Mouse (Mus musculus) lung, postnatal 36 days (tissue): ENCODE data around the gene Mylk.

Experiments
- DNase-seq: peaks from one replicate; pipeline ENCODE4 v3.0.0; 2022; ENCODE audit warnings: mixed read lengths

Mylk gene

GRCm38 (mm10) chr16:34992854-34993253 is 247.8 kb downstream of the Mylk start:
- DNase-seq = peak; percentile 16

GRCm38 (mm10) chr16:34993694-34994330 is 248.8 kb downstream of the Mylk start:
- no peak for DNase-seq

GRCm38 (mm10) chr16:34994641-34995141 is 249.7 kb downstream of the Mylk start:
- DNase-seq = no peak

GRCm38 (mm10) chr16:34996133-34996532 is 251.1 kb downstream of the Mylk start:
- DNase-seq = peak; percentile 67

- no peak for DNase-seq
These were observed 252.0 kb downstream of the Mylk start for GRCm38 (mm10) chr16:34997052-34997451.

GRCm38 (mm10) chr16:34997576-34997975 is 252.6 kb downstream of the Mylk start:
- no peak for DNase-seq

- no peak for DNase-seq
These were observed 254.0 kb downstream of the Mylk start for GRCm38 (mm10) chr16:34999016-34999415.

- no peak for DNase-seq
These were observed 255.0 kb downstream of the Mylk start for GRCm38 (mm10) chr16:34999986-35000385.

GRCm38 (mm10) chr16:35000923-35001560 is 256.0 kb downstream of the Mylk start:
- DNase-seq = no peak

GRCm38 (mm10) chr16:35004356-35004755 is 259.3 kb downstream of the Mylk start:
- no peak for DNase-seq

GRCm38 (mm10) chr16:35004756-35005155 is 259.7 kb downstream of the Mylk start:
- no peak for DNase-seq

GRCm38 (mm10) chr16:35006251-35006650 is 261.2 kb downstream of the Mylk start:
- DNase-seq = no peak

- no peak for DNase-seq
These were observed 262.4 kb downstream of the Mylk start for GRCm38 (mm10) chr16:35007361-35007760.

- DNase-seq = no peak
These were observed 263.4 kb downstream of the Mylk start for GRCm38 (mm10) chr16:35008447-35008846.

- no peak for DNase-seq
These were observed 268.5 kb downstream of the Mylk start for GRCm38 (mm10) chr16:35013501-35013900.

- no peak for DNase-seq
These were observed 271.5 kb downstream of the Mylk start for GRCm38 (mm10) chr16:35016491-35016890.

GRCm38 (mm10) chr16:35018470-35018974 is 273.5 kb downstream of the Mylk start:
- DNase-seq = no peak

- DNase-seq = no peak
These were observed 276.9 kb downstream of the Mylk start for GRCm38 (mm10) chr16:35021903-35022241.

GRCm38 (mm10) chr16:35022242-35023137 is 277.5 kb downstream of the Mylk start, which contains the start of gene Hacd2:
Gene Hacd2, plus strand, starts transcription at chr16:35022428.
- DNase-seq = peak; percentile 96

- no peak for DNase-seq
These were observed 278.2 kb downstream of the Mylk start for GRCm38 (mm10) chr16:35023138-35023735.

GRCm38 (mm10) chr16:35024300-35024699 is 279.3 kb downstream of the Mylk start:
- no peak for DNase-seq

GRCm38 (mm10) chr16:35025347-35025746 is 280.3 kb downstream of the Mylk start:
- DNase-seq = no peak

GRCm38 (mm10) chr16:35033241-35033640 is 288.2 kb downstream of the Mylk start:
- peak; percentile 45 for DNase-seq
